ENCODE assay signal across 9 mouse cellular contexts in genomic region chr4:134772805-134773674, GRCm38 (mm10). TPM values are rescaled to one million over a fixed set of nuclear protein-coding genes. Genes with fewer than 3 reads are reported as not detected.
DNase-seq lines count a peak whose midpoint lies in the region; ATAC-seq and TF ChIP-seq lines count a peak whose summit lies in the region.
"Had no signal": no experiment of that assay in that cellular context is flagged by ENCODE, and none has a peak within 500 bp of the region (broad histone marks: within the 10 kb centered on the region; RNA-seq: fewer than 3 reads in every experiment).

No protein-coding gene starts in this region.

- no peak overlapping the region for H3K27ac ChIP-seq in ES-Bruce4 (ENCODE audit: insufficient read depth, low read length)
- no peak overlapping the region for H3K27ac ChIP-seq in layer of hippocampus, adult 2 months
- no peak overlapping the region for H3K27ac ChIP-seq in midbrain, postnatal 0 days (ENCODE audit: low read depth, low read length)
- H3K27ac ChIP-seq: midbrain, embryonic 12.5 days had no signal

- no peaks in the 10 kb centered on the region for H3K4me1 ChIP-seq in ES-Bruce4 (ENCODE audit: control insufficient read depth, insufficient read depth, low read length)
- 0 out of 2 replicates have a peak, but pooled peaks cover 1% of the 10 kb centered on the region for H3K4me1 ChIP-seq in midbrain, postnatal 0 days (ENCODE audit: insufficient read depth, low read length)

- DNase-seq in frontal cortex, adult 2 months (ENCODE audit: extremely low spot score in 1 of 2, low spot score in 1 of 2) = no peak
- DNase-seq in fat pad, adult 2 months (ENCODE audit: extremely low read depth, low read depth, low spot score) = peak; percentile 40
- peak; percentile 61 for DNase-seq in naive thymus-derived CD4-positive, alpha-beta T cell, adult 2 months (ENCODE audit: low read depth)
- DNase-seq in layer of hippocampus, adult 2 months (ENCODE audit: low spot score in 2 of 2) = no peak
- no peak for DNase-seq in midbrain, postnatal 0 days (ENCODE audit: low spot score)
- DNase-seq in gastrocnemius, adult 8-10 months (ENCODE audit: low spot score in 2 of 2) = no peak

- no peak overlapping the region for H3K4me3 ChIP-seq in ES-Bruce4 (ENCODE audit: low read depth, low read length)
- no peak overlapping the region for H3K4me3 ChIP-seq in layer of hippocampus, adult 2 months
- no peak overlapping the region for H3K4me3 ChIP-seq in midbrain, postnatal 0 days (ENCODE audit: low read depth, low read length)
- H3K4me3 ChIP-seq: midbrain, embryonic 12.5 days had no signal

- peak; percentile 65; the same call in 1 of the 2 replicates for TF ChIP-seq EP300 in ES-Bruce4 (IDR thresholded peaks at IDR 0.05; ENCODE audit: insufficient read depth, low read depth, low read length)

- 55% methylated on average over 4 of the region's 4 CpGs for WGBS in midbrain, postnatal 0 days

- TF ChIP-seq CTCF in ES-Bruce4 (IDR thresholded peaks at IDR 0.05; ENCODE audit: low read depth, low read length) = no peak
- no peak for TF ChIP-seq CTCF in layer of hippocampus, adult 2 months (conservative IDR thresholded peaks at IDR 0.05)
- TF ChIP-seq CTCF in midbrain, postnatal 0 days (IDR thresholded peaks at IDR 0.05) = no peak

- no peak overlapping the region for H3K9ac ChIP-seq in ES-Bruce4 (ENCODE audit: low read depth, poor library complexity, severe bottlenecking)
- H3K9ac ChIP-seq in midbrain, postnatal 0 days (replicated peaks; ENCODE audit: low read length, poor library complexity, severe bottlenecking) = no peak overlapping the region
- H3K9ac ChIP-seq: midbrain, embryonic 12.5 days had no signal

- H3K9me3 ChIP-seq in ES-Bruce4 (replicated peaks; ENCODE audit: control insufficient read depth, insufficient read depth, low read length, poor library complexity, severe bottlenecking) = no peaks in the 10 kb centered on the region
- H3K9me3 ChIP-seq in midbrain, postnatal 0 days (ENCODE audit: low read length) = no peaks in the 10 kb centered on the region
- H3K9me3 ChIP-seq: midbrain, embryonic 12.5 days had no signal

- H3K27me3 ChIP-seq in ES-Bruce4 (ENCODE audit: control insufficient read depth, insufficient read depth, low read length, poor library complexity, severe bottlenecking) = no peaks in the 10 kb centered on the region
- H3K27me3 ChIP-seq in midbrain, postnatal 0 days (ENCODE audit: insufficient read depth, low read length) = peaks cover 4% of the 10 kb centered on the region

- H3K36me3 ChIP-seq in ES-Bruce4 (ENCODE audit: control insufficient read depth, insufficient read depth, low read length, poor library complexity, severe bottlenecking) = no peaks in the 10 kb centered on the region
- no peaks in the 10 kb centered on the region for H3K36me3 ChIP-seq in midbrain, postnatal 0 days (ENCODE audit: insufficient read depth, low read length)
- H3K36me3 ChIP-seq: midbrain, embryonic 12.5 days had no signal

- H3K4me2 ChIP-seq in midbrain, postnatal 0 days (ENCODE audit: low read depth, low read length, poor library complexity, severe bottlenecking) = no peak overlapping the region
- H3K4me2 ChIP-seq: midbrain, embryonic 12.5 days had no signal

- TF ChIP-seq POLR2A in ES-Bruce4 (IDR thresholded peaks at IDR 0.05; ENCODE audit: insufficient read depth, low read length) = no peak

- peak; percentile 47; the same call in 1 of the 2 replicates for ATAC-seq in frontal cortex, adult (ENCODE audit: low TSS enrichment)
- ATAC-seq in midbrain, postnatal 0 days (ENCODE audit: low FRiP score) = no peak

RNA-seq across cellular contexts. Expression of gene Ldlrap1, which starts 5.2 kb away (rescaled TPM):
- polyA plus RNA-seq in frontal cortex, adult 2 months (2012; rRNA removed) = 2.8 and 2.9 TPM in 2 replicates
- 16.8 and 18.9 TPM in 2 replicates for polyA plus RNA-seq in ES-Bruce4 (2011; ENCODE audit: insufficient read depth, insufficient read length, low read depth, missing spikeins)
- total RNA-seq in layer of hippocampus, adult 2 months (2021) = 1 to 10 TPM; 2.0 to 3.0 TPM
- total RNA-seq in midbrain, postnatal 0 days (2014; rRNA removed) = 1.9 and 3.1 TPM in 2 replicates
- polyA plus RNA-seq in midbrain, postnatal 0 days (2015; fragmentation: Nextera tagmentation; extraction: Ambion mirVana) = 1.9 and 2.5 TPM in 2 replicates
- 1 to 10 TPM; 4.3 to 7.7 (median 5.3) TPM for total RNA-seq in gastrocnemius, adult 8-10 months (2022)

Comparison
In these comparisons a context has a peak if more than half of its experiments do, and no peak if none do; other contexts are left out.
1. DNase-seq: peak in fat pad, adult 2 months (single experiment) and naive thymus-derived CD4-positive, alpha-beta T cell, adult 2 months (single experiment); none in frontal cortex, adult 2 months (0 of 2), layer of hippocampus, adult 2 months (0 of 2), midbrain, postnatal 0 days (single experiment) and gastrocnemius, adult 8-10 months (0 of 2).